Mouse (Mus musculus) liver, postnatal 0 days (tissue): ENCODE measurements at regions not wholly inside any gene's neighbourhood (a gene's known extent, or its start where the extent isn't known, plus 50 kb on each side); places are given as distances from the start of the nearest gene placed in this dataset.

Source experiments
- CTCF ChIP-seq: sonication (generic); IDR thresholded peaks from 2 replicates; pipeline ENCODE4 v1.5.1; 2016; ENCODE audit warnings: antibody characterized with exemption, low read depth
- EP300 ChIP-seq: IDR thresholded peaks from 2 replicates; pipeline ENCODE4 v1.6.1; 2016; ENCODE audit warnings: antibody characterized with exemption, low read depth, mild to moderate bottlenecking

- TF ChIP-seq CTCF (no peak), EP300 (no peak)
These were observed 342.1 kb downstream of the Gadd45g start for GRCm38 (mm10) chr13:52188605-52189003.
